Mouse (Mus musculus): ENCODE results near the gene Atxn7l1. TPM values are rescaled to one million over a fixed set of nuclear protein-coding genes. Genes with fewer than 3 reads are reported as not detected.

Atxn7l1 gene
- polyA plus RNA-seq, 1 experiment from 2014 or later = 17.0 TPM

GRCm38 (mm10) chr12:33302523-33303383 is 155.3 kb downstream of the Atxn7l1 start:
- no peaks in the 10 kb centered on the region for H3K9me3 ChIP-seq (ENCODE audit: control insufficient read depth, low read length)
- peak overlapping the region; percentile 81 for H3K4me2 ChIP-seq
- peaks cover 7% of the 10 kb centered on the region for H3K4me1 ChIP-seq (ENCODE audit: control insufficient read depth, insufficient read depth, low read length)
- H3K27ac ChIP-seq (ENCODE audit: low read depth, low read length) = no peak overlapping the region
- no peaks in the 10 kb centered on the region for H3K27me3 ChIP-seq (ENCODE audit: control insufficient read depth, insufficient read depth, low read length)
- ATAC-seq (ENCODE audit: low FRiP score) = peak; percentile 82
- H3K4me3 ChIP-seq (ENCODE audit: low read depth, low read length) = peak overlapping the region; percentile 40
- whole genome bisulfite sequencing = 1% methylated on average over 29 of the region's 29 CpGs
- H3K36me3 ChIP-seq (ENCODE audit: control insufficient read depth, insufficient read depth, low read length) = no peaks in the 10 kb centered on the region
- H3K9ac ChIP-seq (ENCODE audit: low read length) = peak overlapping the region; percentile 46
- peak; percentile 93 for DNase-seq (ENCODE audit: low spot score, missing footprints)

- Histone ChIP-seq H3K36me3 (ENCODE audit: control insufficient read depth, insufficient read depth, low read length) (no peaks in the 10 kb centered on the region), H3K4me3 (ENCODE audit: low read depth, low read length) (peak overlapping the region; percentile 40), H3K9me3 (ENCODE audit: control insufficient read depth, low read length) (no peaks in the 10 kb centered on the region), H3K4me1 (ENCODE audit: control insufficient read depth, insufficient read depth, low read length) (peaks cover 7% of the 10 kb centered on the region), H3K27me3 (ENCODE audit: control insufficient read depth, insufficient read depth, low read length) (no peaks in the 10 kb centered on the region), H3K4me2 (peak overlapping the region; percentile 81), H3K27ac (ENCODE audit: low read depth, low read length) (no peak overlapping the region), H3K9ac (ENCODE audit: low read length) (no peak overlapping the region; the same call in 1 of the 2 replicates)
- ATAC-seq (ENCODE audit: low FRiP score) (peak; percentile 77), DNase-seq (ENCODE audit: low spot score, missing footprints) (no peak)
- WGBS = 2% methylated on average over 9 of the region's 9 CpGs
These were observed 155.9 kb downstream of the Atxn7l1 start for GRCm38 (mm10) chr12:33303384-33303770.

GRCm38 (mm10) chr12:33305106-33305505 is 157.6 kb downstream of the Atxn7l1 start:
- no peak for ATAC-seq (ENCODE audit: low FRiP score)
- Histone ChIP-seq H3K9me3 (ENCODE audit: control insufficient read depth, low read length) (no peaks in the 10 kb centered on the region), H3K36me3 (ENCODE audit: control insufficient read depth, insufficient read depth, low read length) (no peaks in the 10 kb centered on the region), H3K4me3 (ENCODE audit: low read depth, low read length) (no peak overlapping the region), H3K4me1 (ENCODE audit: control insufficient read depth, insufficient read depth, low read length) (peaks cover 7% of the 10 kb centered on the region), H3K9ac (ENCODE audit: low read length) (no peak overlapping the region), H3K27me3 (ENCODE audit: control insufficient read depth, insufficient read depth, low read length) (no peaks in the 10 kb centered on the region), H3K4me2 (no peak overlapping the region), H3K27ac (ENCODE audit: low read depth, low read length) (no peak overlapping the region)
- 96% methylated on average over 9 of the region's 9 CpGs for WGBS
- peak; percentile 74 for DNase-seq (ENCODE audit: low spot score, missing footprints)

DNA sequence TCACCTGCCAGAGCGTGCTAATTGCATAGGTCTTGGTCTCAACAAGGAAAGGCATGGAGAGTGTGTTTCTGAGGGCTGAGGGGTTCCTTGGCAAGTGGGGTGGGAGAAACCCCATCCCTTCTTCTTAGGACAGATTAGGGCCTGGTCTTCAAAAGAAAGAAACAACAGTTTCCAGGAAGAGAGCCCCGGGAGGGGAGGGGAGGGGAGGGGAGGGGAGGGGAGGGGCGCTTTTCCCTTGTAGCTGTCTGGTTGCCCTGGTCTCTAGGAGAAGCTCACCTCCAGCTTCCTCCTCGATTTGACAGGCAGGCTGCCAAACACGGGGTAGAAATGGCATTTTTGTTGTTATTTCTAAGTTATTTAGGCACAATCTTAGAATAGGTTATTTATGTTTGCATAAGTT is 159.0 kb downstream of the Atxn7l1 start:
- no peaks in the 10 kb centered on the region for H3K9me3 ChIP-seq (ENCODE audit: control insufficient read depth, low read length)
- ATAC-seq (ENCODE audit: low FRiP score) (no peak), DNase-seq (ENCODE audit: low spot score, missing footprints) (no peak)
- no peaks in the 10 kb centered on the region for H3K27me3 ChIP-seq (ENCODE audit: control insufficient read depth, insufficient read depth, low read length)
- H3K4me2 ChIP-seq = no peak overlapping the region
- H3K9ac ChIP-seq (ENCODE audit: low read length) = no peak overlapping the region
- no peak overlapping the region for H3K27ac ChIP-seq (ENCODE audit: low read depth, low read length)
- WGBS = 73% methylated on average over 3 of the region's 5 CpGs
- H3K4me1 ChIP-seq (ENCODE audit: control insufficient read depth, insufficient read depth, low read length) = peaks cover 7% of the 10 kb centered on the region
- H3K36me3 ChIP-seq (ENCODE audit: control insufficient read depth, insufficient read depth, low read length) = no peaks in the 10 kb centered on the region
- H3K4me3 ChIP-seq (ENCODE audit: low read depth, low read length) = no peak overlapping the region

DNA sequence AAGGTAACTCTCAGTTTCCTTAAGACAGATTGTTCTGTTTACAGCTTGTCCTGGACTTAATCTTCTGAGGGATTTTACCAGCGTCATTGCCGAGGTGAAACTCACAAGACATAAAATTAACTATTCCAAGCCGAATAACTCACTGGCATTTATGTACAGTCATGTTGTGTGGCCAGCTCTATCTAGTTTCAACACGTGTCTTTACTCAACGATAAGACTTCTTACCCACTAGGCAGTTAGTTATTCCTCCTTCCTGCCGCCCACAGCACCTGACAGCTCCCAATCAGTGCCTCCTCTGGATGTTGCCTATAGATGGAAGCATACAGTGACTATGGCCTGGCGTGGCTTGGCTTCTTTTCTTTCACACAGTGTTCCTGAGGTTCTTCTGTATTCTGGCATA is 161.2 kb downstream of the Atxn7l1 start:
- WGBS = 92% methylated on average over 7 of the region's 7 CpGs
- Histone ChIP-seq H3K27ac (ENCODE audit: low read depth, low read length) (no peak overlapping the region), H3K4me2 (no peak overlapping the region)

GRCm38 (mm10) chr12:33313828-33314671 is 166.6 kb downstream of the Atxn7l1 start:
- Histone ChIP-seq H3K4me2 (no peak overlapping the region), H3K4me1 (ENCODE audit: control insufficient read depth, insufficient read depth, low read length) (no peaks in the 10 kb centered on the region), H3K27me3 (ENCODE audit: control insufficient read depth, insufficient read depth, low read length) (no peaks in the 10 kb centered on the region), H3K27ac (ENCODE audit: low read depth, low read length) (no peak overlapping the region), H3K36me3 (ENCODE audit: control insufficient read depth, insufficient read depth, low read length) (no peaks in the 10 kb centered on the region), H3K9me3 (ENCODE audit: control insufficient read depth, low read length) (no peaks in the 10 kb centered on the region), H3K4me3 (ENCODE audit: low read depth, low read length) (no peak overlapping the region), H3K9ac (ENCODE audit: low read length) (no peak overlapping the region)
- no peak for ATAC-seq (ENCODE audit: low FRiP score)
- DNase-seq (ENCODE audit: low spot score, missing footprints) = peak; percentile 82
- WGBS = 39% methylated on average over 14 of the region's 14 CpGs

More for the DNA sequence above, 161.2 kb downstream of the Atxn7l1 start:
- no peaks in the 10 kb centered on the region for H3K27me3 ChIP-seq (ENCODE audit: control insufficient read depth, insufficient read depth, low read length)
- H3K4me1 ChIP-seq (ENCODE audit: control insufficient read depth, insufficient read depth, low read length) = no peaks in the 10 kb centered on the region
- no peak overlapping the region for H3K4me3 ChIP-seq (ENCODE audit: low read depth, low read length)
- H3K9me3 ChIP-seq (ENCODE audit: control insufficient read depth, low read length) = no peaks in the 10 kb centered on the region
- DNase-seq (ENCODE audit: low spot score, missing footprints) (no peak), ATAC-seq (ENCODE audit: low FRiP score) (no peak)
- H3K36me3 ChIP-seq (ENCODE audit: control insufficient read depth, insufficient read depth, low read length) = no peaks in the 10 kb centered on the region
- no peak overlapping the region for H3K9ac ChIP-seq (ENCODE audit: low read length)

GRCm38 (mm10) chr12:33314924-33315643 is 167.6 kb downstream of the Atxn7l1 start:
- no peak for ATAC-seq (ENCODE audit: low FRiP score)
- whole genome bisulfite sequencing = 87% methylated on average over 16 of the region's 16 CpGs
- no peaks in the 10 kb centered on the region for H3K27me3 ChIP-seq (ENCODE audit: control insufficient read depth, insufficient read depth, low read length)

DNA sequence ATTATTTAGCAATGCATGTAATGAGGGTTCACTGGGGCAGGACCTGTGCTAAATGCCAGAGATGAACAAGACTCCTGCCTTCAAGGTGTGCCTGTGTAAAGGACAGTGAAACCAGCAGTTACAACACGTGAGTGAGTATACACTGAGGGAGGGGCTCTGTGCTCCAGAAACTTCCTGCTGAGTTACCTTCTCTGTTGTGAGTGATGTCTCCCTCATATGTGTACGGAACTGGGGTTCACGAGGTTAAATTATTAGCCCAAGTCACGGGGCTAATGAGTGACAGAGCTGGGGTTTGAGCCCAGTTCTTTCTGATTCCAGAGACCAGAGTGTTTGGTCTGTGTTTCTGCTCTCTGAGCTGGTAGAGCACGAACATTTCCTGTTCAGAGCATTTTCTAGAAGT is 168.3 kb downstream of the Atxn7l1 start:
- H3K4me1 ChIP-seq (ENCODE audit: control insufficient read depth, insufficient read depth, low read length) = no peaks in the 10 kb centered on the region
- no peak overlapping the region for H3K4me3 ChIP-seq (ENCODE audit: low read depth, low read length)
- DNase-seq (ENCODE audit: low spot score, missing footprints) = no peak
- H3K36me3 ChIP-seq (ENCODE audit: control insufficient read depth, insufficient read depth, low read length) = no peaks in the 10 kb centered on the region
- no peaks in the 10 kb centered on the region for H3K9me3 ChIP-seq (ENCODE audit: control insufficient read depth, low read length)
- no peak for ATAC-seq (ENCODE audit: low FRiP score)
- no peak overlapping the region for H3K27ac ChIP-seq (ENCODE audit: low read depth, low read length)
- WGBS = 85% methylated on average over 5 of the region's 5 CpGs
- no peak overlapping the region for H3K9ac ChIP-seq (ENCODE audit: low read length)
- H3K27me3 ChIP-seq (ENCODE audit: control insufficient read depth, insufficient read depth, low read length) = no peaks in the 10 kb centered on the region
- no peak overlapping the region for H3K4me2 ChIP-seq

More at GRCm38 (mm10) chr12:33314924-33315643, 167.6 kb downstream of the Atxn7l1 start:
- DNase-seq (ENCODE audit: low spot score, missing footprints) = no peak
- no peak overlapping the region for H3K4me2 ChIP-seq
- H3K36me3 ChIP-seq (ENCODE audit: control insufficient read depth, insufficient read depth, low read length) = no peaks in the 10 kb centered on the region
- H3K9me3 ChIP-seq (ENCODE audit: control insufficient read depth, low read length) = no peaks in the 10 kb centered on the region
- no peaks in the 10 kb centered on the region for H3K4me1 ChIP-seq (ENCODE audit: control insufficient read depth, insufficient read depth, low read length)
- no peak overlapping the region for H3K27ac ChIP-seq (ENCODE audit: low read depth, low read length)
- H3K4me3 ChIP-seq (ENCODE audit: low read depth, low read length) = no peak overlapping the region
- H3K9ac ChIP-seq (ENCODE audit: low read length) = no peak overlapping the region
